Mouse (Mus musculus) kidney, embryonic 16.5 days (tissue): ENCODE data around the gene B4galt5. TPM values are rescaled to one million over a fixed set of nuclear protein-coding genes. Genes with fewer than 3 reads are reported as not detected.
A peak's percentile ranks its signal among the peaks of the same experiment; 100 is the strongest.

ENCODE experiments used
- ATAC-seq: fragments of 200-750 bp; cut with Nextera tagmentation; 2 replicates; pipeline ENCODE4 v1.8.0; 2017; ENCODE audit warnings: moderate TSS enrichment; ENCODE audit not compliant: low FRiP score, low TSS enrichment
- H3K27ac ChIP-seq: fragments of 300-500 bp; sonication (generic); 2 replicates; pipeline ENCODE4 v1.5.1; 2014; ENCODE audit warnings: low read length
- H3K27me3 ChIP-seq: fragments of 300-500 bp; sonication (generic); 2 replicates; pipeline ENCODE4 v1.6.1; 2014; ENCODE audit warnings: low read length, control low read depth, mixed read lengths; ENCODE audit not compliant: insufficient read depth
- H3K36me3 ChIP-seq: fragments of 300-500 bp; sonication (generic); 2 replicates; pipeline ENCODE4 v1.6.1; 2014; ENCODE audit warnings: low read length, control low read depth, mixed read lengths; ENCODE audit not compliant: insufficient read depth
- H3K4me1 ChIP-seq: fragments of 300-500 bp; sonication (generic); 2 replicates; pipeline ENCODE4 v1.6.1; 2014; ENCODE audit warnings: low read length, control low read depth, mixed read lengths; ENCODE audit not compliant: insufficient read depth
- H3K4me2 ChIP-seq: fragments of 300-500 bp; sonication (generic); replicated peaks from 2 replicates; pipeline ENCODE4 v1.6.1; 2014; ENCODE audit warnings: low read depth, low read length
- H3K4me3 ChIP-seq: fragments of 300-500 bp; sonication (generic); 2 replicates; pipeline ENCODE4 v1.5.1; 2014; ENCODE audit warnings: mild to moderate bottlenecking, low read length
- H3K9ac ChIP-seq: fragments of 300-500 bp; sonication (generic); replicated peaks from 2 replicates; pipeline ENCODE4 v1.6.1; 2014; ENCODE audit warnings: low read length
- H3K9me3 ChIP-seq: fragments of 300-500 bp; sonication (generic); 2 replicates; pipeline ENCODE4 v1.6.1; 2016; ENCODE audit warnings: low read length, control low read depth
- WGBS: fragments of 180-500 bp; shearing (Covaris S2); extraction: QIAGEN DNeasy Blood & Tissue Kit; methylation state at CpG from one replicate; pipeline ENCODE4 v1.1.7; 2014; 5-methylcytosine and 5-hydroxymethylcytosine counted together
- polyA plus RNA-seq: library from polyadenylated mRNA; unstranded; fragments of >200 nt; fragmentation: Nextera tagmentation; extraction: Ambion mirVana; gene quantifications from 2 replicates; pipeline ENCODE4 v1.2.1, GENCODE M21; 2015

Gene B4galt5
- polyA plus RNA-seq, 1 experiment from 2014 or later: 8.9 TPM

GRCm38 (mm10) chr2:167337214-167337512, 11.8 kb downstream of the B4galt5 start:
- Histone ChIP-seq H3K27me3 (no peaks in the 10 kb centered on the region), H3K9me3 (no peaks in the 10 kb centered on the region), H3K27ac (no peak overlapping the region), H3K36me3 (no peaks in the 10 kb centered on the region), H3K4me2 (no peak overlapping the region), H3K9ac (no peak overlapping the region), H3K4me1 (peaks cover 19% of the 10 kb centered on the region), H3K4me3 (no peak overlapping the region)
- ATAC-seq: no peak
- 61% methylated on average over 3 of the region's 3 CpGs for WGBS

- H3K27ac ChIP-seq: no peak overlapping the region
- H3K9ac ChIP-seq: no peak overlapping the region
- ATAC-seq: peak; percentile 28; the same call in 1 of the 2 replicates
- H3K4me2 ChIP-seq: no peak overlapping the region
- peaks cover 23% of the 10 kb centered on the region for H3K4me1 ChIP-seq
- H3K4me3 ChIP-seq: no peak overlapping the region
- H3K27me3 ChIP-seq: no peaks in the 10 kb centered on the region
- 65% methylated on average over 10 of the region's 10 CpGs for WGBS
- H3K9me3 ChIP-seq: no peaks in the 10 kb centered on the region
- H3K36me3 ChIP-seq: no peaks in the 10 kb centered on the region
Measured at GRCm38 (mm10) chr2:167336384-167337213, 12.4 kb downstream of the B4galt5 start.

GRCm38 (mm10) chr2:167335066-167335465, 13.9 kb downstream of the B4galt5 start:
- peaks cover 29% of the 10 kb centered on the region for H3K4me1 ChIP-seq
- no peaks in the 10 kb centered on the region for H3K9me3 ChIP-seq
- ATAC-seq: no peak
- 71% methylated on average over 9 of the region's 9 CpGs for WGBS
- no peak overlapping the region for H3K9ac ChIP-seq
- H3K4me2 ChIP-seq: no peak overlapping the region
- no peak overlapping the region for H3K27ac ChIP-seq
- no peaks in the 10 kb centered on the region for H3K36me3 ChIP-seq
- no peak overlapping the region for H3K4me3 ChIP-seq
- no peaks in the 10 kb centered on the region for H3K27me3 ChIP-seq

GRCm38 (mm10) chr2:167334312-167334711, 14.7 kb downstream of the B4galt5 start:
- ATAC-seq: no peak
- H3K9ac ChIP-seq: no peak overlapping the region
- H3K4me3 ChIP-seq: no peak overlapping the region
- no peak overlapping the region for H3K27ac ChIP-seq
- H3K36me3 ChIP-seq: no peaks in the 10 kb centered on the region
- no peaks in the 10 kb centered on the region for H3K9me3 ChIP-seq
- H3K4me2 ChIP-seq: no peak overlapping the region
- peaks cover 29% of the 10 kb centered on the region for H3K4me1 ChIP-seq
- WGBS: 73% methylated on average over 4 of the region's 4 CpGs
- H3K27me3 ChIP-seq: no peaks in the 10 kb centered on the region

GRCm38 (mm10) chr2:167333450-167333849, 15.5 kb downstream of the B4galt5 start:
- ATAC-seq: no peak
- 67% methylated on average over 6 of the region's 6 CpGs for WGBS
- Histone ChIP-seq H3K4me1 (peaks cover 27% of the 10 kb centered on the region), H3K27ac (no peak overlapping the region), H3K9ac (no peak overlapping the region), H3K27me3 (no peaks in the 10 kb centered on the region), H3K36me3 (no peaks in the 10 kb centered on the region), H3K4me2 (no peak overlapping the region), H3K4me3 (no peak overlapping the region), H3K9me3 (no peaks in the 10 kb centered on the region)

GRCm38 (mm10) chr2:167332336-167332987, 16.5 kb downstream of the B4galt5 start:
- no peak for ATAC-seq
- H3K27me3 ChIP-seq: no peaks in the 10 kb centered on the region
- no peaks in the 10 kb centered on the region for H3K9me3 ChIP-seq
- WGBS: 65% methylated on average over 7 of the region's 7 CpGs
- no peaks in the 10 kb centered on the region for H3K36me3 ChIP-seq
- H3K4me1 ChIP-seq: peaks cover 22% of the 10 kb centered on the region
- H3K4me3 ChIP-seq: no peak overlapping the region
- no peak overlapping the region for H3K4me2 ChIP-seq
- no peak overlapping the region for H3K9ac ChIP-seq
- H3K27ac ChIP-seq: no peak overlapping the region

- Histone ChIP-seq H3K4me1 (peaks cover 18% of the 10 kb centered on the region), H3K9me3 (no peaks in the 10 kb centered on the region), H3K27ac (no peak overlapping the region; the same call in 1 of the 2 replicates), H3K4me2 (no peak overlapping the region), H3K27me3 (no peaks in the 10 kb centered on the region), H3K4me3 (no peak overlapping the region), H3K36me3 (no peaks in the 10 kb centered on the region), H3K9ac (no peak overlapping the region)
- 0 out of 2 replicates have a peak, but pooled peaks have one; percentile 17 for ATAC-seq
- WGBS: 30% methylated on average over 5 of the region's 5 CpGs
Measured at GRCm38 (mm10) chr2:167331432-167331921, 17.5 kb downstream of the B4galt5 start.

GRCm38 (mm10) chr2:167330581-167330980, 18.4 kb downstream of the B4galt5 start:
- no peaks in the 10 kb centered on the region for H3K36me3 ChIP-seq
- H3K27me3 ChIP-seq: no peaks in the 10 kb centered on the region
- no peak overlapping the region for H3K27ac ChIP-seq
- peaks cover 20% of the 10 kb centered on the region for H3K4me1 ChIP-seq
- no peak for ATAC-seq
- H3K4me2 ChIP-seq: no peak overlapping the region
- H3K9me3 ChIP-seq: no peaks in the 10 kb centered on the region
- WGBS: 88% methylated on average over 5 of the region's 5 CpGs
- no peak overlapping the region for H3K4me3 ChIP-seq
- H3K9ac ChIP-seq: no peak overlapping the region

GRCm38 (mm10) chr2:167329478-167330262, 19.3 kb downstream of the B4galt5 start:
- Histone ChIP-seq H3K4me3 (no peak overlapping the region), H3K4me2 (no peak overlapping the region), H3K27me3 (no peaks in the 10 kb centered on the region), H3K36me3 (no peaks in the 10 kb centered on the region), H3K9ac (no peak overlapping the region), H3K9me3 (no peaks in the 10 kb centered on the region), H3K4me1 (peaks cover 25% of the 10 kb centered on the region), H3K27ac (no peak overlapping the region)
- no peak for ATAC-seq
- WGBS: 80% methylated on average over 9 of the region's 9 CpGs
